Mouse (Mus musculus): Measurements from ENCODE around the gene AC141477.1.

DNA sequence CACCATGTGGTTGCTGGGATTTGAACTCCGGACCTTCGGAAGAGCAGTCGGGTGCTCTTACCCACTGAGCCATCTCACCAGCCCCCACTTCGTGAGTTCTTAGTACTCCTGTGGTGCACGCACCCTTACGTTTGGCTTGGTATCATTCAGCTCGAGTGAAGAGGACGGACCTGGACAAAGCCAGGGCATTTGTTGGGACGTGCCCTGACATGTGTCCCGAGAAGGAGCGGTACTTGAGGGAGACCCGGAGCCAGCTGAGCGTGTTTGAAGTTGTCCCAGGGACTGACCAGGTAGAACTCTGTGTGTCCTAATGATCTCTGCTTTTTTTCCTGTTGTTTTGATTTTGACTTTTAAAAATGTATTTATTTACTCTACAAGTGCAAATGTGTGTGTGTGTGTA is 40.6 kb upstream of the AC141477.1 start:
- TF ChIP-seq POLR2A (IDR thresholded peaks at IDR 0.05; ENCODE audit: insufficient read depth, low read depth, low read length) (no peak), CTCF (IDR thresholded peaks at IDR 0.05; ENCODE audit: insufficient read depth, low read depth, low read length) (no peak)
